Mouse (Mus musculus): ENCODE data around the gene Pin1.
"Not testable (repeated sequence)": the region's sequence is repeated elsewhere in the genome, so short reads cannot be mapped to it uniquely, and the experiment has no call there.

The Pin1 gene

GRCm38 (mm10) chr9:20651602-20652259 is at the start of gene Pin1:
Gene Pin1 (plus strand): TSS chr9:20652095.
- peak; percentile 99 for DNase-seq

- DNase-seq: no peak
Observed at GRCm38 (mm10) chr9:20606269-20606668, 45.6 kb upstream of the Pin1 start.

- peak; percentile 90 for DNase-seq
Observed at GRCm38 (mm10) chr9:20607100-20607974, 44.6 kb upstream of the Pin1 start.

- DNase-seq: no peak
Observed at GRCm38 (mm10) chr9:20609831-20610464, 41.9 kb upstream of the Pin1 start.

GRCm38 (mm10) chr9:20611976-20612375 is 39.9 kb upstream of the Pin1 start:
- DNase-seq: no peak

GRCm38 (mm10) chr9:20616685-20617084 is 35.2 kb upstream of the Pin1 start:
- DNase-seq: no peak

- no peak for DNase-seq
Observed at GRCm38 (mm10) chr9:20631332-20631731, 20.6 kb upstream of the Pin1 start.

- not testable (repeated sequence) for DNase-seq
Observed at GRCm38 (mm10) chr9:20635676-20636075, 16.2 kb upstream of the Pin1 start.

- DNase-seq: peak; percentile 15
Observed at GRCm38 (mm10) chr9:20636256-20636655, 15.6 kb upstream of the Pin1 start.

GRCm38 (mm10) chr9:20636790-20637189 is 15.1 kb upstream of the Pin1 start:
- DNase-seq: no peak

GRCm38 (mm10) chr9:20638552-20638951 is 13.3 kb upstream of the Pin1 start:
- DNase-seq: no peak

GRCm38 (mm10) chr9:20639486-20639885 is 12.4 kb upstream of the Pin1 start:
- DNase-seq: no peak

- no peak for DNase-seq
Observed at GRCm38 (mm10) chr9:20641501-20641900, 10.4 kb upstream of the Pin1 start.

GRCm38 (mm10) chr9:20642101-20642895 is 9.6 kb upstream of the Pin1 start, which contains the start of gene Ubl5:
Gene Ubl5 (plus strand): TSS chr9:20642878.
- peak; percentile 96 for DNase-seq

GRCm38 (mm10) chr9:20642896-20643466 is 8.9 kb upstream of the Pin1 start:
- DNase-seq: peak; percentile 97

GRCm38 (mm10) chr9:20643781-20644180 is 8.1 kb upstream of the Pin1 start:
- no peak for DNase-seq

GRCm38 (mm10) chr9:20644360-20645081 is 7.4 kb upstream of the Pin1 start, which contains the start of gene Fbxl12:
Gene Fbxl12 (minus strand): TSS chr9:20644767.
- DNase-seq: peak; percentile 82

GRCm38 (mm10) chr9:20645121-20645520 is 6.8 kb upstream of the Pin1 start:
- peak; percentile 21 for DNase-seq

GRCm38 (mm10) chr9:20652260-20652658 is 364 bp downstream of the Pin1 start:
- DNase-seq: no peak

- no peak for DNase-seq
Observed at GRCm38 (mm10) chr9:20653859-20654258, 2.0 kb downstream of the Pin1 start.

- no peak for DNase-seq
Observed at GRCm38 (mm10) chr9:20657546-20657945, 5.7 kb downstream of the Pin1 start.

- peak; percentile 72 for DNase-seq
Observed at GRCm38 (mm10) chr9:20662325-20662724, 10.4 kb downstream of the Pin1 start.
